Mouse (Mus musculus) frontal cortex, postnatal 36 days (tissue): ENCODE results near the gene Cdk4.
"Not testable (repeated sequence)": the region's sequence is repeated elsewhere in the genome, so short reads cannot be mapped to it uniquely, and the experiment has no call there.

Source experiments
- DNase-seq, 2 experiments: peaks; one replicate each; pipeline ENCODE4 v3.0.0; 2022; ENCODE audit warnings: low spot score in 2 of 2

Gene Cdk4

DNA sequence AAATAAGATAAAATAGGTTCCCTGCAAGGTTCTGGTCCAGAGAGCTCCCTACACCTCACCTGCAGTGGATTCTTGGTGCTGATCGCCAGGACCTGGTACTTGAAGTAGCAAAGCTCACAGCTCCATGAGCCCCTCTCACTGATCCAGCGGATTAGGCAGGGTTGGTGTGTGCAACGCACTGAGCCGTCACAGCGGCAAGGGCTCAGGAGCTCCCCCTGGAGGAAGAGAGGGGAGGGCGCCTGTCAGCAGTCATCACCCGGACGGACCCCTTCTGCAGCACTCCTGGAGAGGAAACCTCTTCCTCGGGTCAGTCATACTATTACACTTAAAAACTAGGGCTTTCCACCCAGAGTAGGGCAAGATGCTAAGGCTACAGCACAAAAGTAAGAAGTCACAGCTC, 5.2 kb upstream of the Cdk4 start:
- DNase-seq = peak; percentile 74 to 81

GRCm38 (mm10) chr10:127058708-127059107, 4.6 kb upstream of the Cdk4 start:
- no peak for DNase-seq

DNA sequence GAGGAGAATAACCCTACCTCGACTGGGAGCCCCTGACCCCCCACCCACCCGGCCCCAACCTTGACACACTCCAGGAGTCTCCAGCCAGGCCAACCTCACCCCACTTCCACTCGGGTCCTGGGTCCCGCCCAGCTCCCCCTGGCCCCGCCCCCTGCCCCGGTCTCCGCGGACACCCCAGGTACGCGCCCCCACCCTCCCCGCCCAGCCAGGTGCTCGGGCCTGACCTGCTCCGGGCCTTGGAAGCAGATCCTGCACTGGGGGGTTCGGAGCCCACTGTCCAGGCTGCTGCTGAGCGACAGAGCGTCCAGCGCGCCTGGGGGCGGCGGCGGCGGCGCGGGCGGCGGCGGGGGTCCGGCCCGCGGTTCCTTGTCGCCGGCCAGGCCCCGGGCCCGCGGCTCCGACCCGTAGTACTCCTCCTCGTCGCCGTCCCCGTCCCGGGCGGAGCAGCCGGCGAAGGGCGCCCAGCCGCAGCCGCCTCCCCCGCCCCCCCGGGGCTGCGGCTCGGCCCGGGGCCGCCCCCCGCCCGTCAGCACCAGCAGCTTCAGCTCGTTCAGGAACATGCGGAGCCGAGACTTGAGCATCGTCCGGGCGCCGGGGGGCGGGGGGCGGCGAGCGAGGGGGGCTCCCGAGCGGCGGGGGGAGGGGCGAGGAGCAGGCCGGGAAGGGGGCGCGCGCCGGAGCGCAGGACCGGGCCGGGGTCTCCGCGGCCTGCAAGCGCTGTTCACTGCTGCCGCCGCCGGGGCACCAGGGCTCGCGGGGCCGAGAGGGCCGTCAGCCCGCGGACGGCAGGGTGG, 4.0 kb upstream of the Cdk4 start:
- no peak for DNase-seq

DNA sequence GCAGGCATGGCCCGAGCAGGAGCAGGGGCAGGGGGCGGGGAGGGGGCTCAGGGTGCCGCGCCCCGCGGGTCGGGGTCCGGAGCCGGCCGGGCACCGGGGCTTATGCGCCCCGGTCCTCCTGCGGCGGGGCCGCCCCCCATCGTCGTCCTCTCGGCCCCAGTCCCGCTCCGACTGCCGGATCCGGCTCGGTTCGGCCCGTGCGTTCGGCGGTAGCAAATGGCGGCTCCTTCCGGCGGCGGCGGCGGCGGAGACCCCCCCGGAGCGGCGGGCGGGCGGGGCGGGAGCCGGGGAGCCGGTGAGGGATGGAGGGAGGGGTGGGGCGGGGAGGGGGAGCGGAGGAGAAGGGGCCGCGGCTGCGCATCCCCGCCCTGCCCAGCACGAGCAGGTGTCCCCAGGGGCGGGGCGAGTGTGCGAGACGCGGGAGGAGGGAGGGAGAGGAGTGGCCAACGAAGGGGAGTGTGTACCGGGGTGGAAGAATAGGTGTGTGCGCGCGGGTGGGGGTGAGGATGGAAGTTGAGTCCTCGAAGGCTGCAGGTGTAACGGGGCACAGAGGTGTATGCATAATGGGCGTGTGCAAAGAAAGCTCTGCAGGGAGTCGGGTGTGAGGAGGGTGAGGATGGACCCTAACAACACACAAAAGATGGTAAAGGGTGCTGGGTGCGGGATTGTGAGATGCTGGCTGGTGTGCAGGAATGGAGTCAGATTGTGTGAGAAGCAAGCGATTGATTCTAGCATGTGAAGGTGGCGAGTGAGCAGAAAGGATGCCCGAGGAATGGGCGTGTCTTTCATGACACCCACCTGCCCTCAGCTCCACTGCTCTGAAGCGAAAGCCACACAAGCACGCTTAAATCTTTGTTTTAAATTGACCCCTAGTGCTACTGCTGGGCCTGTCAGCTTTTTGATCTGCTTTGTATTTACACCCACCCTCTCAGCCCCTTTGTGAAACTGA, 3.1 kb upstream of the Cdk4 start, which contains the start of gene March9:
Gene March9, minus strand, starts transcription at position 217 of the 949 bp plus-strand sequence.
- peak; percentile 67 to 71 for DNase-seq

GRCm38 (mm10) chr10:127061085-127061484, 2.2 kb upstream of the Cdk4 start:
- DNase-seq = no peak

DNA sequence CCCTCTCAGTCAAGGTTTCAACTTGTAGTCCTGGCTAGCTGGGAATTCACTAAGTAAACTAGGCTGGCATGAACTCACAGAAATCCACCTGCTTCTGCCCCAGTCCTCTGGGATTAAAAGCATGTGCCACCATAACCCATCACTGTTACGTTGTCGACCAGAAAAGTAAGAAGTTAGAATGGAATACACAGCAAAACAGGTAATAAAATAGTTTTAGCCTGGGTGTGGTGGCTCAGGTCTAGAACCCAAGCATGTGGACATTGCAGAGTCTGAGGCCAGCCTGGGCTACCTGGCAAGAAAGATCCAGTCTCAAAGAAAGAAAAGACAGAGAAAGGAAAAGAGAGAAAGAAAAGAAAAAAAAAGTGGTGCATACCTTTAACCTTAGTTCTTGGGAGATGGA, 1.8 kb upstream of the Cdk4 start:
- no peak for DNase-seq

- not testable (repeated sequence) for DNase-seq
Observed at GRCm38 (mm10) chr10:127062101-127062500, 1.2 kb upstream of the Cdk4 start.

- no peak for DNase-seq
Observed at GRCm38 (mm10) chr10:127062503-127062902, 831 bp upstream of the Cdk4 start.

GRCm38 (mm10) chr10:127063913-127064870, 858 bp downstream of the Cdk4 start:
- DNase-seq = no peak

- no peak for DNase-seq
Observed at GRCm38 (mm10) chr10:127065981-127066380, 2.6 kb downstream of the Cdk4 start.

DNA sequence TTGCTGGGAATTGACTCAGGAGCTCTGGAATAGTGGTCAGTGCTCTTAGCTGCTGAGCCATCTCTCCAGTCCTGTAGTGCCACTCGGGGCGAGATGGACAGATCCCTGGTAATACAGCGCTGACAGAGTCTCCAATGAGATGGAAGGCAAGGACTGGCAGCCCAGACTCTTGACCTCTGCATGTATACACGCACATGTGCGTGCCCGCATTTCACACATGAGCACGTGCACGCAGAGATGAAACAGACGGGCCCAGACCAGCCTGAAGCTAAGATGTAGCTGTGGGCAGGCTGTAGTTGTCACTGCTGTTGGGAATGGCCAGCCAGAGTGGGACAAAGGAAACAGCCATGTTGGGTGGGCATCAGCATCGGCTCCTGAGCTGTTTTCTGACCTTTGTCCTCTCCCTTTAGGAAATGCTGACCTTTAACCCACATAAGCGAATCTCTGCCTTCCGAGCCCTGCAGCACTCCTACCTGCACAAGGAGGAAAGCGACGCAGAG, 3.2 kb downstream of the Cdk4 start:
- no peak for DNase-seq

GRCm38 (mm10) chr10:127068360-127069038, 5.2 kb downstream of the Cdk4 start:
- no peak for DNase-seq

GRCm38 (mm10) chr10:127069281-127070189, 6.2 kb downstream of the Cdk4 start:
- no peak for DNase-seq

- peak; percentile 93 to 96 for DNase-seq
Observed at GRCm38 (mm10) chr10:127070190-127071121, 7.1 kb downstream of the Cdk4 start, which contains the start of gene Tspan31. Gene Tspan31 (minus strand): TSS chr10:127070264.

- DNase-seq = no peak
Observed at GRCm38 (mm10) chr10:127071203-127071602, 7.9 kb downstream of the Cdk4 start.

GRCm38 (mm10) chr10:127072270-127072669, 8.9 kb downstream of the Cdk4 start:
- not testable (repeated sequence) for DNase-seq

- not testable (repeated sequence) for DNase-seq
Observed at GRCm38 (mm10) chr10:127072969-127073368, 9.6 kb downstream of the Cdk4 start.

DNA sequence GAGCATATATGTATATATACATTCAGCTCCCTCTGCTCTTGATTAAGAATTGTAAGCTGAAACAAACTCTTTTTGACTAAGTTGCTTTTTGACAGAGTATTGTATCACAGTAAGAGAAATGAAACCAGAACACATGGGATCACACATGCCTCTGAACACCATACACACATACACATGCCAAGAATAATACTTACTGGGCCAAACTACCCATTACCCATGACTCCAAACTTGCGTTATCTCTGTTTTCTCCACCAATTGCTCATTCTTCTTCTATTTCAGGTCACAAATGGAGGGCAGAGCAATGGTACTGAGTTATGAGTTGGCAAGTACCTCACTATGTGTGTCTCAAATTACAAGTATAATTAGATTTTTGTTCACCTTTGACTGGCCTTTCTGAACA, 10.6 kb downstream of the Cdk4 start:
- no peak for DNase-seq
